Mouse (Mus musculus) thymus, adult 2 months (tissue): ENCODE measurements around the gene Ankmy1. TPM values are rescaled to one million over a fixed set of nuclear protein-coding genes. Genes with fewer than 3 reads are reported as not detected.

Experiments
- DNase-seq: peaks from one replicate; pipeline ENCODE4 v3.0.0; 2021
- H3K27ac ChIP-seq: fragments of 200-500 bp; 2 replicates; pipeline ENCODE4 v1.5.1; 2012; ENCODE audit warnings: low read length, control low read depth; ENCODE audit not compliant: control insufficient read depth, insufficient read depth
- H3K27me3 ChIP-seq: fragments of 200-500 bp; 2 replicates; pipeline ENCODE4 v1.6.1; 2012; ENCODE audit warnings: mild to moderate bottlenecking, low read length, moderate library complexity, mixed read lengths; ENCODE audit not compliant: control insufficient read depth, insufficient read depth
- H3K36me3 ChIP-seq: fragments of 200-500 bp; 2 replicates; pipeline ENCODE4 v1.6.1; 2012; ENCODE audit warnings: mild to moderate bottlenecking, low read length, moderate library complexity; ENCODE audit not compliant: control insufficient read depth, insufficient read depth
- H3K4me1 ChIP-seq: fragments of 200-500 bp; replicated peaks from 2 replicates; pipeline ENCODE4 v1.6.1; 2012; ENCODE audit warnings: low read length; ENCODE audit not compliant: control insufficient read depth, insufficient read depth
- H3K4me3 ChIP-seq: fragments of 200-500 bp; 2 replicates; pipeline ENCODE4 v1.5.1; 2012; ENCODE audit warnings: mild to moderate bottlenecking, low read length, control low read depth, moderate library complexity; ENCODE audit not compliant: control insufficient read depth, insufficient read depth
- CTCF ChIP-seq: fragments of 200-500 bp; IDR thresholded peaks from 2 replicates; pipeline ENCODE4 v1.5.1; 2012; ENCODE audit warnings: mild to moderate bottlenecking, control low read depth, low read length, moderate library complexity, borderline replicate concordance; ENCODE audit not compliant: control insufficient read depth, poor library complexity, insufficient read depth; ENCODE audit errors: extremely low read depth
- POLR2A ChIP-seq: fragments of 200-500 bp; IDR thresholded peaks from 2 replicates; pipeline ENCODE4 v1.6.1; 2012; ENCODE audit warnings: mild to moderate bottlenecking, low read length, control low read depth, moderate library complexity; ENCODE audit not compliant: control insufficient read depth, poor library complexity, insufficient read depth; ENCODE audit errors: extremely low read depth
- WGBS: fragments of 180-500 bp; shearing (Covaris S2); methylation state at CpG from one replicate; pipeline ENCODE4 v1.1.7; 2018; 5-methylcytosine and 5-hydroxymethylcytosine counted together
- polyA plus RNA-seq: library from polyadenylated mRNA; depleted of rRNA; stranded (reverse); fragments of >200 nt; gene quantifications from 2 replicates; pipeline ENCODE4 v1.2.3, GENCODE M21; 2012

Gene Ankmy1
- polyA plus RNA-seq, 1 experiment: 5.5 TPM

DNA sequence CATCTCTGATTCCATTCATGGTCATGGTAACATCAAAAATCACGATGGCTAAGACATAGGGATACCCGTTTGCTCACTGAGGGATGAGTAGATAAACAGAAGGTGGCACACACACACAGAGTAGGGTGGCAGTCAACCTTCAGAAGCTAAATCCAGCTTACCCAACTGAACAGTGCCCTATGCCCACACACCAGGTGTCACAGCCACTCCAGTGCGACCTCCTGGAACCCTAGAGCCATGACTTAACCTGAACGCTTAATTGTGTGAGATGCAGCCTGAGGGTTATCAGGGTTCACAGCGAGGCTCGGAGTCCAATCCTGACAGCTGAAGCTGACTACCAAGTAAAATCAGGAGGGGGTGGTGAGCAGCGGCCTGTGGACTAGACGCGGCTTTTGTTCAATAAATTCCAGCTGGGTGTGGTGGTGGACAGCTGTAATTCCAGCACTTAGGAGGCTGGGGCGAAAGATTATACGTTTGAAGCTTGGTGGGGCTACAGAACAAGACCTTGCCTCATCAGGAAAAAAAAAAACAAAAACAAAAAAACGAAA is 25.2 kb downstream of the Ankmy1 start:
- Histone ChIP-seq H3K4me1 (no peaks in the 10 kb centered on the region), H3K27ac (no peak overlapping the region), H3K4me3 (no peak overlapping the region), H3K27me3 (no peaks in the 10 kb centered on the region), H3K36me3 (no peaks in the 10 kb centered on the region)
- 85% methylated on average over 12 of the region's 12 CpGs for WGBS
- no peak for DNase-seq
- TF ChIP-seq POLR2A (no peak), CTCF (no peak)

DNA sequence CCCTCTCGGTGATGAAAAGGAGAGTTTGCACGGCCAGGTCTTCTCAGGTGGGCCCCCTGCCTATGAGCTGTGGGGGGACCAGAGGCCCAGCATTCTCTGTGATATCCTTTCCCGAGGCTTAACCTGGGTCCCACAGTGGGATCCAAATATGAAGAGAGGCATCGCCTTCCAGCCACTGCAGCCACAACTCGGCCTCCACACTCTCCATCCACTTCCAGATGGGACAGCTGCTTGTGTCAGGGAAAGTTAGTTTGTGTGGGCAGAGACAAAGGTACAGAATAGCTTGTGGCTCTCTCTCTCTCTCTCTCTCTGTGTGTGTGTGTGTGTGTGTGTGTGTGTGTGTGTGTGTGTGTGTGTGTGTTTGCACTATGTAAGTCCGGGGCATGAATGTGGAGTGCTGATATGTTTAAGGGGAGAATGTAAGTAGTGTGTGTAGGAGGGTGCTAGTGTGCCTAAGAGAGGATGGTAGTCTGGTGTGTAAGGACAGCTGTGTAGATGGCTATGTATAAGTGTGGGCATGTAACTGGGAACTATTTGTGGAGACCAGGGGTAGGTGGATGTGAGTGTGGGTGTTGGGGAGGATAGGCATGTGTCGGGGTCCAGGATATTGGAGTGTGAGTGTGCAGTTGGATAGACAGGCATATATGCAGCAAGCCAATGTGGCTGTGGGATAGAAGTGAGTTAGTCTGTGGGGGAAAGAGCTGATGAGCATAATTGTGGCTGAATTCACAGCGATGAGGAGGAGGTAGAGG is 27.2 kb downstream of the Ankmy1 start:
- DNase-seq: no peak
- H3K36me3 ChIP-seq: no peaks in the 10 kb centered on the region
- TF ChIP-seq POLR2A: no peak
- no peak for TF ChIP-seq CTCF
- no peak overlapping the region for H3K4me3 ChIP-seq
- H3K27me3 ChIP-seq: no peaks in the 10 kb centered on the region
- H3K27ac ChIP-seq: no peak overlapping the region
- WGBS: 76% methylated on average over 8 of the region's 8 CpGs
- no peaks in the 10 kb centered on the region for H3K4me1 ChIP-seq

DNA sequence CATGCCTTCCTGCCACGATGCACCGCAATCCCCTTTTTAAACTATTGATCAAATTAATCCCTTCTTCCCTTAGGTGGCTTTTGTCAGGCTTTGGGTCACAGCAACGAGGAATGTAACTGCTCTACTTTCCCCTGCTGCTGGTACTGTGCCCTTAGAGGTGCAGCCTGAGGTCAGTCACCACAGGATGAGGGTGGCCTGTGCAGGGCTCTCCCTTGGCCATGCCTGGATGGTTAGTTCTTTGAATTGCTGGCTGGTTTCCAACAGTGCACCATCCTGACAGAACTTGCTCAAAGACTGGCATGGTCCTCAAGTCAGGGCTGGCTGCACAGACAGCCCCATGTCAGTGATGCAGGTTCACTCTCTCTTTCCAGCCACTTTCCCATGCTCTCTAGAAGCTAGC is 28.7 kb downstream of the Ankmy1 start:
- H3K36me3 ChIP-seq: no peaks in the 10 kb centered on the region
- H3K4me3 ChIP-seq: no peak overlapping the region
- WGBS: 84% methylated on average over 3 of the region's 3 CpGs
- no peaks in the 10 kb centered on the region for H3K4me1 ChIP-seq
- H3K27ac ChIP-seq: no peak overlapping the region
- DNase-seq: no peak
- H3K27me3 ChIP-seq: no peaks in the 10 kb centered on the region
- no peak for TF ChIP-seq CTCF
- TF ChIP-seq POLR2A: no peak

DNA sequence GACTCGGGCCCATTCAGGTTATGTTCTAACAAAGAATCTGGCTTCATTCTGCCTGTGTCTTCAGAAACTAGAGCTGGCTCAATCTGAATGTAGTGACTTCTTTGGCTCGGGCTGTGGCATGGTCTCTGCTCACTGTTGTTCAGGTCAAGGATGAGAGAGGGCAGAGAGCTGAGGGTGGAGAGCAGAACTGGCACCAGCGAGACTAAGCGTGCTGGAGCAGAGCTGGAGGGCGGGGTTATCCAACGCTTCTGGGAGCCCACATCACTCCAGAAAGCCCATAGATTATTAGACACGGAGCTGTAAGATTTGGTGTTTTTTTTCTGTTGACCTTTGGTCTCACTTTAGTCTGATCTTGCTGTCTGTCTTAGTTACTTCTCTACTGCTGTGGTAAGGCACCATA is 30.0 kb downstream of the Ankmy1 start:
- 88% methylated on average over 7 of the region's 7 CpGs for WGBS
- TF ChIP-seq POLR2A (no peak), CTCF (no peak)
- no peaks in the 10 kb centered on the region for H3K4me1 ChIP-seq
- H3K27ac ChIP-seq: no peak overlapping the region
- H3K36me3 ChIP-seq: no peaks in the 10 kb centered on the region
- no peak overlapping the region for H3K4me3 ChIP-seq
- H3K27me3 ChIP-seq: no peaks in the 10 kb centered on the region
- no peak for DNase-seq

DNA sequence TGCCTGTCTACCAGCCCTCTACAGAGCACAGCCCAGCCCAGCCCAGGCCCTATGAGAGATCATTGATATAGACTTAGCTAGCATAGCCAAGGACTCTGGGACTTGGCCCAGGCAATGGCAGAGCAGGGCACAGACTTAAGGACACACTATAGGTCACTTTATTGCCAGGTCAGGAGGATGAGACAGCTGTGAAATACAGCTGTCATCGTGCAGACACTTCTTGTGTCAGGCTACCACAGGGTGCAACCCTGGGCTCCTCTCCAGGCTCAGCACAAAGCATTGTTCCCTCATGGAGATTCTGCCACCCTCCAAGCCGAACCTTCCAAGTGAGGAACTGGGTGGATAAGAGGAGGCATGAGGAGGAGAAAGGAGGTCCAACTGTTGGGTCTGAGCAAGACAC is 32.7 kb downstream of the Ankmy1 start:
- Histone ChIP-seq H3K4me1 (no peaks in the 10 kb centered on the region), H3K27me3 (no peaks in the 10 kb centered on the region), H3K27ac (no peak overlapping the region), H3K36me3 (no peaks in the 10 kb centered on the region), H3K4me3 (no peak overlapping the region)
- TF ChIP-seq CTCF: no peak
- DNase-seq: no peak
- WGBS: 90% methylated on average over 2 of the region's 2 CpGs

DNA sequence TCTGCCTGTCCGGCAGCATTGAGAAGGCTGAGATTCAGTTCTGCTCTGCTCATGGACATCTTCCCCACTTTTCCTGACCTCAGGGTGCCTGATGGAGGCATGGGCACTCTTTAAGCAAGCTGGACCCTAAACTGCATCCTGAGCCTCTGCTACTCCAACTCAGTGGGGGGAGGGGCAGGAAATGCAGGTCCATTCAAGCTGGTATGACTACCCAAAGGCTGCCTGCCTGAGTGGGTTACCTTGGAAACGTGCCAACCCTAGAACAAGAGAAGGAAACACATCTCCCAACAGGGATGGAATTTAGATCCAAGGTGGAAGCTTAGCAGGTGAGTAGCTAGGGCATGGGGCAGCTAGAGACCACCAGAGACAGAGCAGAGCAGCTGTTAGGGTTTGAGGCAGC is 36.5 kb downstream of the Ankmy1 start:
- no peak for DNase-seq
- no peaks in the 10 kb centered on the region for H3K4me1 ChIP-seq
- no peak overlapping the region for H3K27ac ChIP-seq
- TF ChIP-seq CTCF (no peak), POLR2A (no peak)
- H3K4me3 ChIP-seq: no peak overlapping the region
- WGBS: 67% methylated on average over 2 of the region's 2 CpGs
- no peaks in the 10 kb centered on the region for H3K27me3 ChIP-seq
- no peaks in the 10 kb centered on the region for H3K36me3 ChIP-seq
